Mouse (Mus musculus): Measurements from ENCODE around the gene Enpp7.

Enpp7 gene

GRCm38 (mm10) chr11:118982593-118983113 is 5.3 kb upstream of the Enpp7 start:
- POLR2A ChIA-PET = interaction anchor here in 1 of 4 experiments (1.4 kb wide), 1 partner anchor 25 kb away, joined by 3 read pairs; no protein-coding TSS in a partner anchor
- CTCF ChIA-PET = no interaction called here

GRCm38 (mm10) chr11:118985571-118985970 is 2.4 kb upstream of the Enpp7 start:
- CTCF ChIA-PET = interaction anchor here in 2 of 4 experiments (1.0 to 2.2 kb wide), 2 partner anchors 13 to 14 kb away, joined by 4 to 9 read pairs; no protein-coding TSS in a partner anchor
- POLR2A ChIA-PET = no interaction called here

- ChIA-PET POLR2A (no interaction called here), CTCF (interaction anchor here in 1 of 4 experiments (0.5 kb wide), 1 partner anchor 989 kb away, joined by 3 read pairs; no protein-coding TSS in a partner anchor)
Measured at GRCm38 (mm10) chr11:118992781-118993180, 4.8 kb downstream of the Enpp7 start.

- CTCF ChIA-PET = interaction anchor here in 1 of 4 experiments (0.6 to 1.0 kb wide), 4 partner anchors 14 to 91 kb away, joined by 3 to 6 read pairs (median 4); partner anchors contain the start of gene Cbx4
- POLR2A ChIA-PET = interaction anchor here in 2 of 4 experiments (0.7 to 0.9 kb wide), 3 partner anchors 24 to 242 kb away, joined by 3 to 5 read pairs (median 3); no protein-coding TSS in a partner anchor
Measured at GRCm38 (mm10) chr11:118995448-118995847, 7.5 kb downstream of the Enpp7 start.

- ChIA-PET POLR2A (interaction anchor here in 1 of 4 experiments (0.9 kb wide), 1 partner anchor 10 kb away, joined by 3 read pairs; no protein-coding TSS in a partner anchor), CTCF (no interaction called here)
Measured at GRCm38 (mm10) chr11:118997182-118997581, 9.2 kb downstream of the Enpp7 start.

- ChIA-PET CTCF (interaction anchor here (0.6 to 2.4 kb wide), 53 partner anchors 9 to 1749 kb away, joined by 3 to 36 read pairs (median 4); partner anchors contain the start of genes Cbx2 (in 1 of the 4) and Cbx4 (in 1 of the 4)), POLR2A (interaction anchor here in 3 of 4 experiments (0.6 to 1.9 kb wide), 12 partner anchors 9 to 445 kb away, joined by 3 to 11 read pairs (median 3); no protein-coding TSS in a partner anchor)
Measured at GRCm38 (mm10) chr11:118998540-118999265, 10.7 kb downstream of the Enpp7 start.

GRCm38 (mm10) chr11:118999361-118999804 is 11.4 kb downstream of the Enpp7 start:
- CTCF ChIA-PET = interaction anchor here (0.6 to 2.4 kb wide), 29 partner anchors 8 to 1748 kb away, joined by 3 to 36 read pairs (median 4); partner anchors contain the start of gene Cbx4 (in 1 of the 4)
- POLR2A ChIA-PET = interaction anchor here in 3 of 4 experiments (0.7 to 1.9 kb wide), 11 partner anchors 8 to 1121 kb away, joined by 3 to 11 read pairs (median 3); no protein-coding TSS in a partner anchor

- POLR2A ChIA-PET = no interaction called here
- CTCF ChIA-PET = interaction anchor here in 2 of 4 experiments (0.6 kb wide), 4 partner anchors 8 to 1185 kb away, joined by 3 to 11 read pairs (median 4); no protein-coding TSS in a partner anchor
Measured at GRCm38 (mm10) chr11:119000877-119001276, 12.9 kb downstream of the Enpp7 start.

- POLR2A ChIA-PET = no interaction called here
- CTCF ChIA-PET = interaction anchor here in 1 of 4 experiments (0.6 kb wide), 1 partner anchor 1186 kb away, joined by 11 read pairs; no protein-coding TSS in a partner anchor
Measured at GRCm38 (mm10) chr11:119001493-119002128, 13.6 kb downstream of the Enpp7 start.

- POLR2A ChIA-PET = interaction anchor here in 2 of 4 experiments (0.7 to 1.3 kb wide), 4 partner anchors 18 to 715 kb away, joined by 3 read pairs; partner anchors contain the start of genes Cbx2 (in 1 of the 2) and Usp36 (in 1 of the 2)
- CTCF ChIA-PET = interaction anchor here in 3 of 4 experiments (0.6 to 1.1 kb wide), 4 partner anchors 203 to 1351 kb away, joined by 3 to 4 read pairs (median 4); partner anchors contain the start of gene Endov (in 1 of the 3)
Measured at GRCm38 (mm10) chr11:119005547-119006275, 17.7 kb downstream of the Enpp7 start.

- ChIA-PET POLR2A (interaction anchor here in 2 of 4 experiments (0.7 to 1.3 kb wide), 3 partner anchors 10 to 1061 kb away, joined by 3 read pairs; partner anchors contain the start of gene Usp36 (in 1 of the 2)), CTCF (interaction anchor here in 3 of 4 experiments (0.6 to 2.2 kb wide), 3 partner anchors 7 to 1352 kb away, joined by 3 to 15 read pairs (median 3); partner anchors contain the start of gene Endov (in 1 of the 3))
Measured at GRCm38 (mm10) chr11:119006462-119006861, 18.5 kb downstream of the Enpp7 start.

- ChIA-PET CTCF (interaction anchor here (0.5 to 2.9 kb wide), 24 partner anchors 8 to 983 kb away, joined by 3 to 36 read pairs (median 3); partner anchors contain the start of gene Cbx2 (in 3 of the 4)), POLR2A (interaction anchor here in 3 of 4 experiments (0.8 to 1.9 kb wide), 18 partner anchors 9 to 243 kb away, joined by 3 to 11 read pairs (median 3); partner anchors contain the start of genes Cbx2 (in 1 of the 3), Cbx4 (in 1 of the 3) and Cbx8 (in 1 of the 3))
Measured at GRCm38 (mm10) chr11:119007461-119008456, 19.8 kb downstream of the Enpp7 start.

GRCm38 (mm10) chr11:119014455-119014854 is 26.5 kb downstream of the Enpp7 start:
- POLR2A ChIA-PET = no interaction called here
- CTCF ChIA-PET = no interaction called here

- ChIA-PET CTCF (interaction anchor here in 3 of 4 experiments (0.6 to 1.0 kb wide), 3 partner anchors 10 to 509 kb away, joined by 3 to 8 read pairs (median 6); no protein-coding TSS in a partner anchor), POLR2A (interaction anchor here in 2 of 4 experiments (0.6 to 1.1 kb wide), 2 partner anchors 10 to 544 kb away, joined by 3 to 7 read pairs; no protein-coding TSS in a partner anchor)
Measured at GRCm38 (mm10) chr11:119017506-119017905, 29.5 kb downstream of the Enpp7 start.

- ChIA-PET POLR2A (interaction anchor here in 3 of 4 experiments (0.6 to 1.5 kb wide), 3 partner anchors 13 to 106 kb away, joined by 3 to 5 read pairs (median 3); no protein-coding TSS in a partner anchor), CTCF (interaction anchor here in 2 of 4 experiments (1.1 to 2.8 kb wide), 2 partner anchors 13 kb away, joined by 4 to 8 read pairs; no protein-coding TSS in a partner anchor)
Measured at GRCm38 (mm10) chr11:119021180-119021579, 33.2 kb downstream of the Enpp7 start.
